Mouse (Mus musculus) G1E (cell line): ENCODE results near the gene Fgfr2.

Experiments
- CTCF ChIP-seq: IDR thresholded peaks from 2 replicates; pipeline ENCODE4 v1.5.1; 2012; ENCODE audit warnings: low read depth, low read length, inconsistent platforms, mixed read lengths
- GATA1 ChIP-seq: IDR thresholded peaks from 2 replicates; pipeline ENCODE4 v1.6.1; 2012; ENCODE audit warnings: borderline replicate concordance, low read length, inconsistent platforms, mixed read lengths
- TAL1 ChIP-seq: conservative IDR thresholded peaks from 2 replicates; pipeline ENCODE4 v1.6.1; 2012; ENCODE audit warnings: low read depth, low read length, inconsistent platforms, mixed read lengths

GRCm38 (mm10) chr7:133124701-133125485 lies 1.7 kb upstream of the Fgfr2 start:
- TF ChIP-seq CTCF: no peak
- TF ChIP-seq GATA1: no peak
- TF ChIP-seq TAL1: no peak
